Mouse (Mus musculus) erythroid progenitor cell, adult 5-6 weeks (primary cell): ENCODE measurements around the gene Zfp709. TPM values are rescaled to one million over a fixed set of nuclear protein-coding genes. Genes with fewer than 3 reads are reported as not detected.
A peak's percentile ranks its signal among the peaks of the same experiment; 100 is the strongest.
"Not testable (repeated sequence)": the region's sequence is repeated elsewhere in the genome, so short reads cannot be mapped to it uniquely, and the experiment has no call there.

Experiments
- ATAC-seq: replicated peaks from 2 replicates; pipeline ENCODE4 v1.8.0; 2016; ENCODE audit warnings: moderate number of reproducible peaks, mild to moderate bottlenecking, moderate TSS enrichment, inconsistent platforms; ENCODE audit not compliant: poor library complexity, low FRiP score, severe bottlenecking
- total RNA-seq, 2 experiments: library from RNA; stranded (forward) in 1 of 2; stranded (reverse) in 1 of 2; fragments of 150-400 nt in 1 of 2; fragments of 186-747, 209-891 nt in 1 of 2; gene quantifications; 2 replicates each; pipeline versions ENCODE4 v1.2.3 to v1.2.4; 2015 to 2017; ENCODE audit warnings: low replicate concordance in 2 of 2

Zfp709 gene
- total RNA-seq (2015; ENCODE audit: low replicate concordance) (2.5 TPM in 1 of 2 replicates, not detected in the other), total RNA-seq (2017; ENCODE audit: low replicate concordance) (2.6 and 4.2 TPM in 2 replicates)

DNA sequence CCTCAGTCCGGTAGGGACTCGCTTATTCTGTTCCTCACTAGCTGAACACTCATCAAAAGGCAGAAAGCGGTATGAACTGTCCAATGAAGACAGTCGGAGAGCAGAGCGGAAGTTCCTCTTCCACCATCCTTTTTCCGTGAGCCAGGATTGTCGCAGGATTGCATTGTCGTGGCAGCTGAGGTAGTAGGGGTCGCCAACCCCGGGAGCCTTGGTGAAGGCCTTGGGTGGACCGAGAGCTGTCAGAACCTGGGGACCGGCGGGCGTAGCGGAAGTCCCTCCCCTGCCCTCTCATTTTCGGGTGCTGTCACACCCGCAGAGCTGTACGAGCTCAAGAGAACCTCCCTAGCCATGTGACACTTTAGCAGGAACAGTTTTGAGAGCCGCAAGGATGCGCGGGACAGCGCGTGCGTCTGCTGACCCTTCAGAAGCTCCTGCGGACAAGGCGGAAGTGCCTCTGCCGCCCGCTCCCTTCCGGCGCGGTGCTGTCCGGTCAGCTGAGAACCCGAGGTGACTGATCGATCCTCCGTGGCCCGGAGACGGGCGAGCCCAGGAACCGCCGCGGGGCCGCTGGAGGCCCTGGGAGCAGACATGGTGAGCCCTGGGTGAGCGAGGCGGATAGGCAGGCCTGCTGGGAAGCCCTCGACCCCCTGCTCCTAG, at the start of gene Zfp709:
TSS of gene Zfp709 (plus strand) at position 402 of the 657 bp plus-strand sequence.
- peak; percentile 93 for ATAC-seq

DNA sequence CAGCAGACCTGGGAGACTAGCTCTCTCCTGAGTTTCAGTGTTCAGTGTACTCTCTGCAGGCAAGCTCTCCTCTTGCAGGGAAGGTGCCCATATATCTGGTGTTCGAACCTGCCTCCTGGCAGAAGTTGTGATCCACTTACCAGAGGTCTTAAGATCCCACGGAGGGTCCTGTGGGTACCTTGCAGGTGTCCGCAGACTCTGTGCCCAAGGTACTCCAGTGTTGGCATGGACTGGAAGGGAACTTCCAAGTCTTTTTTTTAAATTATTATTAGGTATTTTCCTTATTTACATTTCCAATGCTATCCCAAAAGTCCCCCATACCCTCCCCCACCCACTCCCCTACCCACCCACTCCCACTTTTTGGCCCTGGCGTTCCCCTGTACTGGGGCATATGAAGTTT, 43.6 kb upstream of the Zfp709 start:
- ATAC-seq: not testable (repeated sequence)

DNA sequence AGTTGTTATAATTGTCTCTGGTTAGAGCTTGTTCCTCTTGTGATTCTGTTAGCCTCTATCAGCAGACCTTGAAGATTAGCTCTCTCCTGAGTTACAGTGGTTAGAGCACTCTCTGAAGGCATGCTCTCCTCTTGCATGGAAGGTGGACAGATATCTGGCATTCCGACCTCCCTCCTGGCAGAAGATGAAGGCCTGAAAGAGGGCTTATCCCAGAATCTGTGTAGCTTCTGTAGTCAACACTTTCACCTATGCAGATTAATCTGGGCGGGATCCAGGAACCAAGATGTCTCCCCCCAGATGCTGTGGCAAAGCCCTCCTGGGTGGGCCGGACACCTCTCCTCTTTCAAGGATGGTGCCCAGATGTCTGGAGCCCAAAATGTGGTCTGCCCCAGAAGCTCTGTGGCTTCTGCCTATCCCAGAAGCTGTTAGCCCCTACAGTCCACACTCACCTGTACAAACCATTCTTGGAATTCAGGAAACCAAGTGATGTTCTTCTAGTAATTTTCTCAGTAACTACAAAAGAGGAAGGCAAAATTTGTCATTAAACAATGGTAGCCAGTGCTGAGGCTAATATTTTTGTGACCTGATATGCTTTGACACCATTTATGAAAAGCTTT, 40.5 kb upstream of the Zfp709 start:
- ATAC-seq: not testable (repeated sequence)

DNA sequence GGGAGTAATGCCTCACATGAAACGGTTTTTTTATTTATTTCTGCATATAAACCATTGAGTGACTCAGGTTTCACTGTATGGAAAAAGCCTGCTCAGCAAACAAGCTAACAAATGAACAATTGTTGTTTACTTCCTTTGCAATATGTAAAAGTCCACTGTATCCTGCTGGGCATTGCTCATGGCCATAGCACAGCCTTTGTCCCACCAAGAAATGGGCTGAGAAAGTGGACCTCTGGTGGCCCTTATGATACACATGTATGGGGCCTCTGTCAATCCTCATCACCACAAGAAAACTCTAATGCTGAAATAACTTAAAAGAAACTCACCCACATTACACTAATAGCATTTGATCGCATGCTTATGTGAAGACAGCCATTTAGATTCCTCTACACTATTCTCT, 39.3 kb upstream of the Zfp709 start:
- not testable (repeated sequence) for ATAC-seq

DNA sequence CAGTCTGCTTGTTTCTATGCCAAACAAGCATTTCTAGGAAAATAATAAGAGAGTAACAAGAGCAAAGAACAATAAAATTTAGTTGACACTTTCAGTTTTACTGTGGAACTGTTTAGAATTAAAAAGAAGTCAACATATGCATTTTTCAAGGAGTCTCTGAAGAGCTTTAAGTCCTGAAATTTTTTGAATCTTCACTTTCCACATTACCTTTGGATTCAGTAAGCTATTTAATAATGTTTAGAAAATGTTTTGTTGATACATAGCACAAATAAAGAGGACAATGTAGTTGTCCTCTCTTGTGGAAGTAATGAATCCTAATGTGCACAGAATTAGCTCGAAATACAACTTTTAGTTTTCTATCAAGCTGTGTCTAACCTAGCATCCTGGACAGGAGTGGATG, 37.4 kb upstream of the Zfp709 start:
- not testable (repeated sequence) for ATAC-seq

DNA sequence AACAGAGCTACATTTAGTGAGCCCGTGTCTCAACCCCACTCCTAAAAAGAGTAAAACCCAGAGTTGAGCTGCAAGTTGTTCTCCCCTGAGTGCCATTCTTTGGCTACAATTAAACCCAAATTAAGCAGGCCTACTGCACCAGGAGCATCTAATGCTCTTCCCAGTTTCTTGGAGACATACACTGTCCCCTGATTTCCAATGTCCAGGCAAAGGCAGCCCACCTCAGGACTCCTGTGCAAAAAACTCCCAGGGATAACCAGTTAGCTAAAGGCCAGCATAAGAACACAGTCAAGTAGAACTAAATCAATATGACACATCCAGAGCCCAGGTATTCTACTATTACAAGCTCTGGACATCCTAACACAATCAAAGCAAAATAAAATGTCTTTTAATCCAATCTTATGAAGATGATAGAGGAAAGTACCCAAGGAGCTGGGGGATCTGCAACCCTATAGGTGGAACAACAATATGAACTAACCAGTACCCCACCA, 35.8 kb upstream of the Zfp709 start:
- not testable (repeated sequence) for ATAC-seq

DNA sequence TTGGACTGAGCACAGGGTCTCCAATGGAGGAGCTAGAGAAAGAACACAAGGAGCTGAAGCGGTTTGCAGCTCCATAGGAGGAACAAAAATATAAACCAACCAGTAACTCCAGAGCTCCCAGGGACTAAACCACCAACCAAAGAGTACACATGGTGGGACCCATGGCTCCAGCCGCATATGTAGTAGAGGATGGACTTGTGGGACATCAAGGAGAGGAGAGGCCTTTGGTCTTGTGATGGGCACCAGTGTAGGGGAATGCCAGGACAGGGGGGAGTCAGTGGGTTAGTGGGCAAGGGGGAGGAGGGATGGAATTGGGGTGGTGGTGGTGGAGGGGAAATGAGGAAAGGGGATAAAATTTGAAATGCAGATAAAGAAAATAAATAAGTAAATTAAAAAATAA, 35.1 kb upstream of the Zfp709 start:
- not testable (repeated sequence) for ATAC-seq

DNA sequence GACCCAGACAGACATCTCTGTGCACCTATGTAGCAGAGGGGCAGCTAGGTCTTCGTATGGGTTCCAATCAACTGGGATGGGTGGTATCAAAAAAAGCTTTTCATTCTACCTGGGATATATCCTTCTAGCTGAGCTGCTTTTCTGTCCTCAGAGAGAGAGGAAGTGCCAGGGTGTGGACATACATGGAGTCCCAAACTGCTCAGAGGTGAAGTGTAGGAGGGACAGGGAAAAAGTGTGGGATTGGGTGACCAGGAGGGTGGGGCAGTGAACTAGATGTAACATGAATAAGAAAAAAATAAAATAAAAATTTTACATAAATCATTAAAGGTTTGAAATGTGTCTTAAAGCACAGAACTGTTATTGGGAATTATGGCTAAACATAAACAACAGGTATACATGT, 30.8 kb upstream of the Zfp709 start:
- ATAC-seq: not testable (repeated sequence)

DNA sequence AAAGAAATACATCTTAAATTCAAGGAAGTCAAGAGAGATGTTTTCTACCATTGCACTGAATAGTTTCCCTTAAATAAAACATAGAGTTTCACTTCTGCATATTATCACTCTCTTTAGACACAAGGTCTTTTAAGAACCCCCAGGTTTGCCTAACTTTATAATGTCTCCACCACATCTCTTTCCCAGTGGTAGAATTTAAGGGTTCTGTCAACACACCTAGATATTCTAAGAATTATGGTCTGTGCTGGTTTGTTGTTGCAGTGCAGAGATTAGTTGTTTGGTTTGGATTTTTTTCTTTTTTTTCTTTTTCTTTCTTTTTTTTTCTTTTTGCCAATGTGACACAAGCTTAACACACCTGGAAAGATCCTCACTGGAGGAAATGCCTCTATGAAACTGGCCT, 28.5 kb upstream of the Zfp709 start:
- not testable (repeated sequence) for ATAC-seq

DNA sequence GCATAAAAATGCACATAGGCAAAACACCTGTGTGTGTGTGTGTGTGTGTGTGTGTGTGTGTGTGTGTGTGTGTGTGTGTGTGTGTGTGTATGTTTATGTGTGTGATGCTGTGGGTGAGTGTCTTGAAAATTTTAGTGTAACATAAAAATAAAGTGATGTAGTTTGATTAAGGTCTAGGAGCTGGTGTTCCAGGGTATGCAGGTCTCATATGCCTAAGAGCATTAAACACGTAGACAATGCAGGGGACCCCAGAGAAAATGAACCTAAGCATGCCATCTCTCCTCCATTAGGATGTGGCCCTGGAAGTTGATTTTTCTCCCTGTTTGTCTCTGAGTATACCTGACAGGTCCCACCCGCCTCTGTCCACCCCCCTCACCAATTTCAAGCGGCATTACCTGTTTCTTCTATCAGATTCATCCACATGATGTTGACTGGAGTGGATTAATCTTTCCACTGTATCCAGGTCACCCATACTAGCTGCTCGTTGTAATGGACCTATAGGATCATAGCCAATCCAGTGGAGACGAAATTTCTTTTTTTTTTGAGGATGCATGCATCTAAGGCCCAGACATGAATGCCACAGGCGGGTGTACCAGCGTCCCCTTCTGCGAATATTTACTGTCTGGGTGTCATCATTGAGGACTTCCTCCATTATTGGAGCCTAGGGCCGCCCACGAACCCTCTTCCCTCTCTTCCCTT, 25.0 kb upstream of the Zfp709 start:
- ATAC-seq: not testable (repeated sequence)

DNA sequence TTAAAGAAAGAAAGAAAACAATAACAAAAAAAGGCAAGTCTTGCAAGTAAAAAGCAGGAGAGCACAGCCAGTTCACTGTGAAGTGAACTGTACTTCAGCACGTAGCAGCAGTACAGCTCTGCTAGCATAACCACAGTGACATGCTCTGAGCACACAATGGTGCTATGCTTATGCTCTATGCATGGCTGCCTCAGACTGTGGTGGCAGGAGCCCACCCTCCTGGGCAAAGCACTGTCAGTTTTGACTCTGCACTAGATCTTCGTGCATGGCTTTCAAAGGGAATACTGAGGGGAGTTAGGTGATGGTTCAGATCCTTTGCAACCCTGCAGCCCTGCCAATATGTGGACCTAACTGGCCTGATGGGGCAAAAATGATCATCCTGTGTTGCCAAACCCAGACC, 24.5 kb upstream of the Zfp709 start:
- not testable (repeated sequence) for ATAC-seq

DNA sequence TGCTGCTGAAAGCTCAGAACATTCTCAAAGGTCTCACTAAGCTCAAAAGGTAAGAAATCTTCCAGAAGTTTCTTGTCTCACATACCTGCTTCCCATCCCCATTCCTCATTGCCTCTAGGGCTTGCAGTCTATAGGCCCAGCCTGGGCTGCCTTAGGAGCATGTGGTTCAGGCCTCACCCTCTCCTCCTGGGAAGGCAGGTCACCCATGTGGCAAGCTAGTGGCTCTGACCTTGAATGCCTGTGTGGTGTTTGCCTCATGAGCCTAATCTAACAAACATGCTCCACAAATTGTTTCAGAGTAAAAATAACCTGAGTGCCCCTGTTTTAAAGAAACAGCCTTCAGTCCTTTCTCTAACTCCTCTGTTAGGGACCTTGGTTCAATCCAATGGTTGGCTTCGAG, 20.3 kb upstream of the Zfp709 start:
- not testable (repeated sequence) for ATAC-seq

DNA sequence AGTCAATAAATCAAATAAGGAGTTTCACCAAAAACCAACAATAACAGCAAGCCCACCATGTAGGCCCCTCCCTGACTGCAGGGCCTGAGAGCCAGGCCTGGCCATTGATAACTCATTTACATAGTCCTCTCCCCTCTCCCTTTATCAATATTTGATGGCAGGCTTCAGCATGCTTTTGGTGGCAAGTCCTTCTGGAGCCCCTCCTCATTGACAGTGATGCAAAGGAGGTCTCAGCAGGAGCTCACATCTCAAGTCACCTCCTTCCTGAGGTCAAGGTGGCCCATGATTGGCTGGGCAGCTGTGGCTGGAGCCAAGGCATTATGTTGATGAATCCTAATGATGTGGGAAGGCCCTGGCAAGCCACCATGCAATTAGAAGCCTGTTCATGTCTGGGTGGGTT, 19.8 kb upstream of the Zfp709 start:
- not testable (repeated sequence) for ATAC-seq

DNA sequence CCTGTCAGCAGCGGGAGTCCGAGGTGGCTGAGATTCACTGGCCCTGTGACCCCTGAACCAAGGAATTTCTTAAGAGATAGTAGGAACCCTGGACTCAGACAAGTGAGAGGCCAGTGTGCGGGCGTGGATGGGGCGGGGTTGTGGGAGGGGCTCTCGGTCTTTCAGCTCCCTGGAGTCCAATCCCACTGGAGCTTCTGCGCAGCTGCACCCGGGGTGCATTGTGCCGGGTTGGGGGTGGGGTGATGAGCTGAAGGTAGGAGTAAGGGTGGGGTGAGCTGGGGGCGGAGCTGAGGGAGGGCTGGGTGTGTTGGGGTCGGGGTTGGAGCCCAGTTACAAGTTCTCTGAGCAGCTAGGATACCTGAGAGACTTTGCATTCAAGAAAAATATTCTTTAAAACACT, 18.8 kb downstream of the Zfp709 start:
- ATAC-seq: not testable (repeated sequence)

DNA sequence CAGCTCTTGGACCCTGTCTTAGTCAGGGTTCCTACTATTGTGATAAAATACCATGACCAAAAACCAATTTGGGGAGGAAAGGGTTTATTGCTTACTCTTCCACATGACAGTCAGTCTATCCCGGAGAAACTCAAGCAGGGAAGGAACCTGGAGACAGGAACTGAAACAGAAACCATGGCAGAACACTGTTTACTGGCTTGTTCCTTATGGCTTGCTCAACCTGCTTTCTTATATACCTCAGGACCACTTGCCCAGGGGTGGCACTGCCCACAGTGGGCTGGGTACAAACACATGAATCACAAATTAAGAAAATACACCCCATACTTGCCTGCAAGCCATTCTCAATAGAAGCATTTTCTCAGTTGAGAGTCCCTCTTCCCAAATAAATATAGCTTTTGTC, 21.3 kb downstream of the Zfp709 start:
- ATAC-seq: not testable (repeated sequence)

DNA sequence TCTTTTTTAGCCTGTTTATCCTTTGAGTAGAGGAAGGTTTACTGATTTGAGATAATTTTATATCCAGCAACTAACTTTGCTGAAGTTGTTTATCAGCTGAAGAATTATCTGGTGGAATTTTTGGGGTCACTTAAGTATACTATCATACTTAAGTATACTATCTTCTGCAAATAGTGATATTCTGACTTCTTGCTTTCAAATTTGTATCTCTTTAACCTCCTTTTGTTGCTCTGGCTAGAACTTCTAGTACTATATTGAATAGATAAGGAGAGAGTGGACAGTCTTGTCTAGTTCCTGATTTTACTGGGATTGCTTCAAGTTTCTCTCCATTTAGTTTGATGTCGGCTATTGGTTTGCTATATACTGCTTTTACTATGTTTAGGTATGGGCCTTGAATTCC, 25.0 kb downstream of the Zfp709 start:
- no peak for ATAC-seq

DNA sequence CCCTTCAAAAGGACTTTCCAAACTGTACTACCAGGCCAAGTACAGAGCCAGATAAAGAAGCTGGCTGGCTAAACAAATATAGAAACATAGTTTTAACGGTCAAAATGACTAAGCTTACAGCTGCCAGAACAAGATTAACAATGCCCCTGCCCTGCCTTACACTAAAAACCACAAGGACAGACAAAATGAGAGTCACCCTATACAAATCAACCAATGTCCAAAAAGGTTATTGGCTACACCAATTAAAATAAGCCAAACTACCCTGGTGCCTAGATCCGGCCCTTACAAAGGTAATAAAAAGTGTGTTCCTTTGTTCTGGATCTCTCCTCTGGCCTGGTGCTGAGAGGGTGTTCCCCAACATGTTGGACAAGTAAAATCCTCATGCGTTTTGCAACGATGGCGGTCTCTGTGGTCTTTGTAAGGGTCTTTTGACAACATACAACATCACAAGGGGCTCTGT, 26.0 kb downstream of the Zfp709 start:
- ATAC-seq: no peak

DNA sequence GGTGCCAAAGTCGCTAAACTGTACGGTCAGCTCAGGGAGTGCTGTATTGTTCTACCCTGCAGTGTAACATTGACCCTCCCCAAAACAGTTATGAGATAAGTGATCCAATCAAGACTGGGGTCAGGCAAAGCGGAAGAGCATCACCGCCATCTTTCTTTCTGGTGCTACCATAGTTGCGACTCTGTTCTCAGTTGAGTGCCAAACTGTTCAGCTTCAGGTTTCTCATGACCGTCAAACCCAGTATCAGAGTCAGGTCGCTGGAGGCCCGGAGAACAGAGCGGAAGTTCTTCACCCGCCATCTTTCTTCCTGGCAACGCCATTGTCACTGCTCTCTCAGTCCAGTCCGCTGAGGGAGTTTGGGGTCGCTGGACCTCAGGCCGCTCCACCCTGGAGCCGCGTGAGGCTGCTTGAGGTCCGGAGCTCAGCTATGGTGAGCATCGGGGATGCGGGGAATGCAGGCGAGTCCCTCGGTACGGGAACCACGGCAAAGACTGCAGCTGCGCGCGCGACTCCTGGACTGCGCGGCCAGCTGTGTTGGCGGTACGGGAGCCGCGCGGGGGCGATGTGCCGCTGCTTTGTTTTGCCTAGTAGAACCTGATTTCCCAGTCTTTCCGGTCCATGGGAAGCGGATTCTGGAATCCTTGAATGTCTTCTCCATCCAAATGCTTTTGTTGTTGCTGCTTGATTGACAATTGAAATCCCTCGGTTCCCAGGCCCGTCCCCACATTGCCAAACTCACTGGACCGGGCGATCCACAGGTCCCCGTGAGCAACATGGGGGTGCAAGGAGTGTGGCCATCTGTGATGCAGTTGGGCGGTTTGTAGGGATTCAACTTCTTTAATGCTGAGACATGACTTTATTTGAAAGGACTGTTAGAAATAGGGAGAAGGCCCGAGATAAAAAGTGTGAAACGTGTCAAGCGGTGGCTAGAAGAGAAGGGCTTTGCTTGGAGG, 26.8 kb downstream of the Zfp709 start, which contains the start of the genes Zfp882 and Zfp617:
TSS of gene Zfp882 (plus strand) at position 300 of the 953 bp plus-strand sequence.
TSS of gene Zfp617 (plus strand) at position 327 of the 953 bp plus-strand sequence.
- ATAC-seq: peak; percentile 98

DNA sequence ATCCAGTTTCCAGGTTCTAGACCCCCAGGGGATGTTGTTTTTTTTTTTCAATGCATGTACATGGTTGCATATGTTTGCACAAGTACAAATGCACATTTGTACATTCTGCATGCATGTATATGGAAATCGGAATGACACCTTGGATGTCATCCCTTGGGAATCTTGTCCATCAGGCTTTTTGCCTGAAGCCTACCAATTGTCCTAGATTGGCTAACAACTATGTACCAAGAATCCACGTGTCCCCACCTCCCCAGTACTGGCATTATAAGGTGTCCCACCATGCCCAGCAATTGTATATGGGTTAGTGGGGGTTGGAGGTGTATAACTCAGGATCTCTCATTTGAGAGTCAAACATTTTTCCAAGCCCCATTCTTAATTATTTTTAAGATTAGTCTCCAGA, 30.5 kb downstream of the Zfp709 start:
- ATAC-seq: no peak
